Mouse (Mus musculus) forebrain, embryonic 12.5 days (tissue): ENCODE measurements at regions not wholly inside any gene's neighbourhood (a gene's known extent, or its start where the extent isn't known, plus 50 kb on each side); places are given as distances from the start of the nearest gene placed in this dataset.

Experiments
- ATAC-seq: fragments of 200-750 bp; cut with Nextera tagmentation; 2 replicates; pipeline ENCODE4 v1.8.0; 2017; ENCODE audit warnings: moderate TSS enrichment; ENCODE audit not compliant: low FRiP score
- H3K27ac ChIP-seq: fragments of 300-500 bp; sonication (generic); 2 replicates; pipeline ENCODE4 v1.5.1; 2016; ENCODE audit warnings: mild to moderate bottlenecking
- H3K27me3 ChIP-seq: fragments of 300-500 bp; sonication (generic); 2 replicates; pipeline ENCODE4 v1.6.1; 2016; ENCODE audit warnings: mild to moderate bottlenecking
- H3K36me3 ChIP-seq: fragments of 300-500 bp; sonication (generic); replicated peaks from 2 replicates; pipeline ENCODE4 v1.6.1; 2016; ENCODE audit warnings: mild to moderate bottlenecking
- H3K4me1 ChIP-seq: fragments of 300-500 bp; sonication (generic); 2 replicates; pipeline ENCODE4 v1.6.1; 2016
- H3K4me2 ChIP-seq: fragments of 300-500 bp; sonication (generic); 2 replicates; pipeline ENCODE4 v1.6.1; 2016; ENCODE audit warnings: mild to moderate bottlenecking, moderate library complexity
- H3K4me3 ChIP-seq: fragments of 300-500 bp; sonication (generic); replicated peaks from 2 replicates; pipeline ENCODE4 v1.5.1; 2016; ENCODE audit warnings: mild to moderate bottlenecking
- H3K9ac ChIP-seq: fragments of 300-500 bp; sonication (generic); 2 replicates; pipeline ENCODE4 v1.6.1; 2016; ENCODE audit warnings: mild to moderate bottlenecking
- H3K9me3 ChIP-seq: fragments of 300-500 bp; sonication (generic); 2 replicates; pipeline ENCODE4 v1.6.1; 2016
- WGBS: fragments of 180-500 bp; shearing (Covaris S2); methylation state at CpG from one replicate; pipeline ENCODE4 v1.1.7; 2016; 5-methylcytosine and 5-hydroxymethylcytosine counted together

- ATAC-seq: no peak; the same call in 1 of the 2 replicates
These were observed 366.3 kb upstream of the Jarid2 start for GRCm38 (mm10) chr13:44363016-44363415.

GRCm38 (mm10) chr13:44369301-44369700, 360.0 kb upstream of the Jarid2 start:
- 61% methylated on average over 7 of the region's 7 CpGs for WGBS
- Histone ChIP-seq H3K27me3 (no peaks in the 10 kb centered on the region), H3K36me3 (no peaks in the 10 kb centered on the region), H3K4me1 (0 out of 2 replicates have a peak, but pooled peaks cover 6% of the 10 kb centered on the region), H3K9me3 (no peaks in the 10 kb centered on the region), H3K9ac (no peak overlapping the region), H3K4me2 (no peak overlapping the region), H3K27ac (no peak overlapping the region), H3K4me3 (no peak overlapping the region)
- no peak for ATAC-seq

More at GRCm38 (mm10) chr13:44363016-44363415, 366.3 kb upstream of the Jarid2 start:
- no peak overlapping the region for H3K9ac ChIP-seq
- H3K4me2 ChIP-seq: no peak overlapping the region
- 0 out of 2 replicates have a peak overlapping the region, but pooled peaks have one; percentile 42 for H3K27ac ChIP-seq
- H3K4me1 ChIP-seq: peaks cover 29% of the 10 kb centered on the region
- 0% methylated on average over 2 of the region's 2 CpGs for WGBS
- peaks cover 6% of the 10 kb centered on the region; the same call in 1 of the 2 replicates for H3K27me3 ChIP-seq
- H3K36me3 ChIP-seq: no peaks in the 10 kb centered on the region
- H3K9me3 ChIP-seq: no peaks in the 10 kb centered on the region
- H3K4me3 ChIP-seq: no peak overlapping the region

- peaks cover 28% of the 10 kb centered on the region for H3K4me1 ChIP-seq
- H3K9ac ChIP-seq: no peak overlapping the region
- no peaks in the 10 kb centered on the region for H3K36me3 ChIP-seq
- no peak overlapping the region for H3K4me2 ChIP-seq
- no peak for ATAC-seq
- WGBS: 93% methylated on average over 6 of the region's 6 CpGs
- no peak overlapping the region for H3K27ac ChIP-seq
- no peak overlapping the region for H3K4me3 ChIP-seq
- H3K9me3 ChIP-seq: no peaks in the 10 kb centered on the region
- no peaks in the 10 kb centered on the region; the same call in 1 of the 2 replicates for H3K27me3 ChIP-seq
These were observed 356.9 kb upstream of the Jarid2 start for GRCm38 (mm10) chr13:44372361-44372877.

- peak; percentile 77 for ATAC-seq
- Histone ChIP-seq H3K9ac (no peak overlapping the region), H3K4me1 (peaks cover 22% of the 10 kb centered on the region), H3K27me3 (no peaks in the 10 kb centered on the region; the same call in 1 of the 2 replicates), H3K36me3 (no peaks in the 10 kb centered on the region), H3K27ac (peak overlapping the region; percentile 47; the same call in 1 of the 2 replicates), H3K4me3 (no peak overlapping the region), H3K4me2 (peak overlapping the region; percentile 22; the same call in 1 of the 2 replicates), H3K9me3 (no peaks in the 10 kb centered on the region)
- WGBS: 12% methylated on average over 13 of the region's 13 CpGs
These were observed 353.7 kb upstream of the Jarid2 start for GRCm38 (mm10) chr13:44375476-44376159.

- ATAC-seq: peak; percentile 73
- H3K4me2 ChIP-seq: peak overlapping the region; percentile 22; the same call in 1 of the 2 replicates
- no peaks in the 10 kb centered on the region; the same call in 1 of the 2 replicates for H3K27me3 ChIP-seq
- H3K27ac ChIP-seq: peak overlapping the region; percentile 47; the same call in 1 of the 2 replicates
- peaks cover 22% of the 10 kb centered on the region for H3K4me1 ChIP-seq
- WGBS: 5% methylated on average over 3 of the region's 3 CpGs
- H3K4me3 ChIP-seq: no peak overlapping the region
- no peaks in the 10 kb centered on the region for H3K36me3 ChIP-seq
- no peak overlapping the region for H3K9ac ChIP-seq
- no peaks in the 10 kb centered on the region for H3K9me3 ChIP-seq
These were observed 353.1 kb upstream of the Jarid2 start for GRCm38 (mm10) chr13:44376160-44376488.

GRCm38 (mm10) chr13:44381721-44382450, 347.4 kb upstream of the Jarid2 start:
- Histone ChIP-seq H3K36me3 (no peaks in the 10 kb centered on the region), H3K9ac (no peak overlapping the region), H3K9me3 (no peaks in the 10 kb centered on the region), H3K4me2 (no peak overlapping the region), H3K27ac (0 out of 2 replicates have a peak overlapping the region, but pooled peaks have one; percentile 3), H3K4me1 (peaks cover 14% of the 10 kb centered on the region), H3K4me3 (no peak overlapping the region), H3K27me3 (no peaks in the 10 kb centered on the region)
- ATAC-seq: no peak
- WGBS: 32% methylated on average over 7 of the region's 7 CpGs

- peaks cover 14% of the 10 kb centered on the region for H3K4me1 ChIP-seq
- H3K9me3 ChIP-seq: no peaks in the 10 kb centered on the region
- no peak for ATAC-seq
- H3K9ac ChIP-seq: no peak overlapping the region
- H3K4me3 ChIP-seq: no peak overlapping the region
- H3K36me3 ChIP-seq: no peaks in the 10 kb centered on the region
- H3K27me3 ChIP-seq: no peaks in the 10 kb centered on the region
- no peak overlapping the region for H3K27ac ChIP-seq
- 64% methylated on average over 11 of the region's 11 CpGs for WGBS
- H3K4me2 ChIP-seq: no peak overlapping the region
These were observed 346.0 kb upstream of the Jarid2 start for GRCm38 (mm10) chr13:44383322-44383721.

GRCm38 (mm10) chr13:44386767-44387166, 342.5 kb upstream of the Jarid2 start:
- WGBS: 93% methylated on average over 8 of the region's 8 CpGs

GRCm38 (mm10) chr13:44389696-44390095, 339.6 kb upstream of the Jarid2 start:
- no peaks in the 10 kb centered on the region for H3K9me3 ChIP-seq
- ATAC-seq: no peak
- H3K4me3 ChIP-seq: no peak overlapping the region
- no peaks in the 10 kb centered on the region for H3K4me1 ChIP-seq
- H3K36me3 ChIP-seq: no peaks in the 10 kb centered on the region
- no peak overlapping the region for H3K4me2 ChIP-seq
- 82% methylated on average over 5 of the region's 5 CpGs for WGBS
- H3K9ac ChIP-seq: no peak overlapping the region
- H3K27me3 ChIP-seq: no peaks in the 10 kb centered on the region
- H3K27ac ChIP-seq: no peak overlapping the region

More at GRCm38 (mm10) chr13:44386767-44387166, 342.5 kb upstream of the Jarid2 start:
- H3K27me3 ChIP-seq: no peaks in the 10 kb centered on the region
- ATAC-seq: no peak
- no peaks in the 10 kb centered on the region for H3K9me3 ChIP-seq
- H3K27ac ChIP-seq: no peak overlapping the region
- no peak overlapping the region for H3K9ac ChIP-seq
- peaks cover 10% of the 10 kb centered on the region for H3K4me1 ChIP-seq
- H3K36me3 ChIP-seq: no peaks in the 10 kb centered on the region
- no peak overlapping the region for H3K4me3 ChIP-seq
- no peak overlapping the region for H3K4me2 ChIP-seq

- no peak for ATAC-seq
- WGBS: 89% methylated on average over 9 of the region's 9 CpGs
These were observed 338.4 kb upstream of the Jarid2 start for GRCm38 (mm10) chr13:44390666-44391390.

GRCm38 (mm10) chr13:44394016-44394415, 335.3 kb upstream of the Jarid2 start:
- Histone ChIP-seq H3K4me2 (no peak overlapping the region), H3K27ac (no peak overlapping the region), H3K4me1 (peaks cover 1% of the 10 kb centered on the region; the same call in 1 of the 2 replicates), H3K27me3 (no peaks in the 10 kb centered on the region), H3K36me3 (no peaks in the 10 kb centered on the region), H3K4me3 (no peak overlapping the region), H3K9me3 (no peaks in the 10 kb centered on the region), H3K9ac (no peak overlapping the region)
- WGBS: 91% methylated on average over 5 of the region's 5 CpGs
- ATAC-seq: no peak

More at GRCm38 (mm10) chr13:44390666-44391390, 338.4 kb upstream of the Jarid2 start:
- Histone ChIP-seq H3K4me3 (no peak overlapping the region), H3K27me3 (no peaks in the 10 kb centered on the region), H3K36me3 (no peaks in the 10 kb centered on the region), H3K4me1 (no peaks in the 10 kb centered on the region), H3K4me2 (no peak overlapping the region), H3K27ac (no peak overlapping the region), H3K9ac (no peak overlapping the region), H3K9me3 (no peaks in the 10 kb centered on the region)
